In genomic region chr7:75456152-75456888, GRCm38 (mm10) we compare ENCODE assay signal across 8 mouse cellular contexts. TPM values are rescaled to one million over a fixed set of nuclear protein-coding genes. Genes with fewer than 3 reads are reported as not detected.
DNase-seq lines count a peak whose midpoint lies in the region; ATAC-seq lines count a peak whose summit lies in the region.

No protein-coding gene starts in this region.

- no peaks in the 10 kb centered on the region for H3K36me3 ChIP-seq in heart, embryonic 13.5 days
- no peaks in the 10 kb centered on the region for H3K36me3 ChIP-seq in heart, embryonic 16.5 days (ENCODE audit: control insufficient read depth, insufficient read depth)
- H3K36me3 ChIP-seq in macrophage (ENCODE audit: inconsistent target) = no peaks in the 10 kb centered on the region

- peak overlapping the region; percentile 98 for H3K4me3 ChIP-seq in heart, embryonic 13.5 days
- peak overlapping the region; percentile 97 for H3K4me3 ChIP-seq in heart, embryonic 16.5 days (ENCODE audit: low read length)
- peak overlapping the region; percentile 48 for H3K4me3 ChIP-seq in macrophage (ENCODE audit: inconsistent target)

- 3% methylated on average over 25 of the region's 25 CpGs for WGBS in heart, embryonic 13.5 days
- 2% methylated on average over 25 of the region's 25 CpGs for WGBS in heart, embryonic 16.5 days
- WGBS in macrophage (ENCODE audit: missing documents) = 18% methylated on average over 25 of the region's 25 CpGs

- no peak for ATAC-seq in heart, embryonic 13.5 days (ENCODE audit: extremely low read depth, insufficient number of reproducible peaks, low FRiP score, low TSS enrichment)
- no peak for ATAC-seq in heart, embryonic 16.5 days (replicated peaks; ENCODE audit: extremely low read depth, insufficient read depth, low FRiP score)
- ATAC-seq in erythroid progenitor cell, adult 5-6 weeks (replicated peaks; ENCODE audit: low FRiP score, poor library complexity, severe bottlenecking) = no peak

- peak overlapping the region; percentile 99 for H3K9ac ChIP-seq in heart, embryonic 13.5 days
- H3K9ac ChIP-seq in heart, embryonic 16.5 days (ENCODE audit: low read length) = peak overlapping the region; percentile 93

- peaks cover 52% of the 10 kb centered on the region; the same call in 1 of the 2 replicates for H3K79me2 ChIP-seq in macrophage (ENCODE audit: inconsistent target)

- H3K9me3 ChIP-seq in heart, embryonic 13.5 days = 0 out of 2 replicates have a peak, but pooled peaks cover 3% of the 10 kb centered on the region
- no peaks in the 10 kb centered on the region for H3K9me3 ChIP-seq in heart, embryonic 16.5 days (replicated peaks; ENCODE audit: control insufficient read depth, low read length)

- H3K27ac ChIP-seq in heart, embryonic 13.5 days (replicated peaks) = peak overlapping the region; percentile 99
- peak overlapping the region; percentile 100 for H3K27ac ChIP-seq in heart, embryonic 16.5 days (ENCODE audit: low read length)
- no peak overlapping the region for H3K27ac ChIP-seq in macrophage

- H3K4me1 ChIP-seq in heart, embryonic 13.5 days = peaks cover 46% of the 10 kb centered on the region
- peaks cover 41% of the 10 kb centered on the region for H3K4me1 ChIP-seq in heart, embryonic 16.5 days (ENCODE audit: control insufficient read depth, insufficient read depth, low read length)

- no peaks in the 10 kb centered on the region for H3K27me3 ChIP-seq in heart, embryonic 13.5 days (replicated peaks)
- H3K27me3 ChIP-seq in heart, embryonic 16.5 days (ENCODE audit: control insufficient read depth, insufficient read depth, low read length) = no peaks in the 10 kb centered on the region

- peak overlapping the region; percentile 86 for H3K4me2 ChIP-seq in heart, embryonic 13.5 days
- H3K4me2 ChIP-seq in heart, embryonic 16.5 days (ENCODE audit: low read depth, low read length) = peak overlapping the region; percentile 90

- DNase-seq in heart, adult 11 months = no peak
- peak; percentile 29 for DNase-seq in MN1 (ENCODE audit: low spot score)
- no peak for DNase-seq in T-cell, adult 2 months (ENCODE audit: low spot score)
- no peak for DNase-seq in right cerebral cortex, postnatal 10 days (ENCODE audit: low spot score in 2 of 2)

RNA-seq across cellular contexts. Expression of gene Akap13, which starts 1.0 kb away (rescaled TPM):
- 41.8 and 45.2 TPM in 2 replicates for polyA plus RNA-seq in heart, embryonic 13.5 days (2015; fragmentation: Nextera tagmentation; extraction: Ambion mirVana)
- polyA plus RNA-seq in heart, embryonic 16.5 days (2015; fragmentation: Nextera tagmentation; extraction: Ambion mirVana) = 45.4 and 47.3 TPM in 2 replicates
- 100 to 1,000 TPM; 234 to 903 (median 291) TPM for total RNA-seq in macrophage (2018; cell fraction: chromatin; rRNA removed)
- 100 to 1,000 TPM in 10 of 26 experiments, 10 to 100 TPM in 16; 70.0 to 151 (median 92.9) TPM for total RNA-seq in macrophage (2018; cell fraction: cytosol; rRNA removed)
- 100 to 1,000 TPM; 114 to 625 (median 201) TPM for total RNA-seq in macrophage (2018; cell fraction: nucleus; rRNA removed)
- 42.8 to 66.3 TPM (median 47.1 TPM) in 3 replicates for polyA plus RNA-seq in macrophage (2018)
- 156 and 195 TPM in 2 replicates for total RNA-seq in erythroid progenitor cell, adult 5-6 weeks (2015; ENCODE audit: low replicate concordance)
- 532 and 563 TPM in 2 replicates for total RNA-seq in erythroid progenitor cell, adult 5-6 weeks (2017; ENCODE audit: low replicate concordance)

Comparison
In these comparisons a context has a peak if more than half of its experiments do, and no peak if none do; other contexts are left out.
1. H3K4me3 ChIP-seq: peak in every context shown above with its lines; median percentile 98 in heart, embryonic 13.5 days; 97 in heart, embryonic 16.5 days; 48 in macrophage.